Mouse (Mus musculus) cerebellum, adult 2 months (tissue): ENCODE results near the gene Aqp12.

Source experiments
- CTCF ChIP-seq: fragments of 200-500 bp; IDR thresholded peaks from 2 replicates; pipeline ENCODE4 v1.5.1; 2011; ENCODE audit warnings: low read depth, mild to moderate bottlenecking, control low read depth, low read length, moderate library complexity, borderline replicate concordance; ENCODE audit not compliant: insufficient read depth
- POLR2A ChIP-seq: fragments of 200-500 bp; IDR thresholded peaks from 2 replicates; pipeline ENCODE4 v1.6.1; 2011; ENCODE audit warnings: low read length, control low read depth, borderline replicate concordance; ENCODE audit not compliant: insufficient read depth

GRCm38 (mm10) chr1:93020602-93021001 is 14.5 kb downstream of the Aqp12 start:
- TF ChIP-seq CTCF (no peak), POLR2A (no peak)
